Mouse (Mus musculus) megakaryocyte progenitor cell, adult 5-6 weeks (primary cell): ENCODE results near the gene Suco. TPM values are rescaled to one million over a fixed set of nuclear protein-coding genes. Genes with fewer than 3 reads are reported as not detected.

Experiments
- ATAC-seq: replicated peaks from 2 replicates; pipeline ENCODE4 v1.8.0; 2016; ENCODE audit warnings: mild to moderate bottlenecking, moderate TSS enrichment, inconsistent platforms; ENCODE audit not compliant: poor library complexity
- total RNA-seq, 2 experiments: library from RNA; stranded (forward) in 1 of 2; stranded (reverse) in 1 of 2; fragments of 157-497, 149-512 nt in 1 of 2; fragments of 200-1000 nt in 1 of 2; gene quantifications; 2 replicates each; pipeline versions ENCODE4 v1.2.3 to v1.2.4; 2015 to 2017

Suco gene
- total RNA-seq, 2 experiments from 2014 or later, result 49.6 to 87.0 TPM

DNA sequence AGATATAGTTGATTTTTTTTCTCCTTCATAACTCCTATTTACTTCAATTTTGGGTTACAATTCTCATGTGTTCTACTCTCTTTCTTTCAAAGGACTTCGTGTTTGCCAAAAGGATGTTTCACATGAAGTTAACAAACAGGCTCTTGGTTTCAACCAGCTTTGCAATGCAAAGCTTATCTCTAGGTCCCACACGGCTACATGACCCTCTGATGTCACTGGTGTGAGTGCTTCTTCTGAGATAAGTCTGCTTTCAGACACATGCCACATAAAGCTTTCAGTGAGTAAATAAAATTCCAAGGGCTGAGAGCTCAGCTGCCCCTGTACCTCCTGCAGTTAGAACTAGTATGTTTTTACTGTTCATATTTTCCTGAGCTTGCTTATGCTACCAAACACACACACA, 18.1 kb upstream of the Suco start:
- peak; percentile 87 for ATAC-seq

DNA sequence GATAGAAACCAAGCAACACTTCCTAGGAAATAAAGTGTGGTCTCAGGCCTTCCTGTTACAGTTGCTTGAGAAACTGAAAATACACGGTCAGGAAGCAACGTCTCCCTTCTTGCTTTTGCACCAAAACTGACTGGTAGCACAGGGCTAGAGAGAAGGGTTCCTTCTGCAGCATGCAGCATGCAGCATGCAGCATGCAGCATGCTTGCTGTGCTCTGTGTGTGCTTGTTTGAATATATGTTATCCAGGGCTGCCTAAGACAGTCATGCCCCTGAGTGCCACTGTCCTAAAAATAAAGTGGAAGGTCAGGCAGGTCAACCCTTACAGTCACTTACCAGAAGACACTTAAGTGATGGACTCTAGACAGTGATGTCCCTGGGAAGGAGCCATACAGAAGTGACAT, 17.6 kb upstream of the Suco start:
- peak; percentile 41 for ATAC-seq

- peak; percentile 62 for ATAC-seq
These were observed 12.3 kb upstream of the Suco start for GRCm38 (mm10) chr1:161888823-161889222.

GRCm38 (mm10) chr1:161887679-161888260, 11.3 kb upstream of the Suco start:
- ATAC-seq, result peak; percentile 54

- ATAC-seq, result peak; percentile 49
These were observed 9.3 kb upstream of the Suco start for GRCm38 (mm10) chr1:161885762-161886161.

DNA sequence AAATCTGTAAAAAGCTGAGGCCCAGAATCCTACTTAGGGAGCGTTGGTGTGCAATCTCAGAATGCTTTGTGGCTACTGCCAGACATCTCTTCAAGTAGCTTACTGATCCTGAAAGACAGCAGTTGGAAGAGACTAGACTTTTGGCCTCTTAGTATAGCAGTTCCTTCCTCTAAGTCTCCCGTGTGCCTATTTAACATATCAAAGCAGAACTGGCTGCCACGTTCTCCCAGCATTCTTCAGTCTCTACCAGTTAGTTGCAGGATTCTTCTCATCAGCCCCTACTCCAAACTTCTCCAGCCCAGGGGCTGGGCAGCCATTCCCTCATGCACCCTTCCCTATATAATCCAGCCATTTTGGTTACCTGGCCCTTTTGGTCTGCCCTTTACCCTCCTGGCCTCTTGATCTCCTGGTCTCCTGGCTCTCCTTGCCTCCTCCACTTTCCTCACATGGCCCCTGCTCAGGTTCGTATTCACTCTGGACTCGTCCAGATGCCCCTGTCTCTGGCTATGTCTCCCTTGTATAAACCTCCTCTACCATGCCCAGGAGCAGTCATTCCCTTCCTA, 1.2 kb upstream of the Suco start:
- no peak; the same call in 1 of the 2 replicates for ATAC-seq

GRCm38 (mm10) chr1:161875706-161876552, 553 bp downstream of the Suco start:
- peak; percentile 17 for ATAC-seq

GRCm38 (mm10) chr1:161869422-161869821, 7.1 kb downstream of the Suco start:
- ATAC-seq, result peak; percentile 54

- ATAC-seq, result no peak
These were observed 8.1 kb downstream of the Suco start for GRCm38 (mm10) chr1:161868413-161868812.

GRCm38 (mm10) chr1:161863742-161864141, 12.7 kb downstream of the Suco start:
- ATAC-seq, result peak; percentile 66

DNA sequence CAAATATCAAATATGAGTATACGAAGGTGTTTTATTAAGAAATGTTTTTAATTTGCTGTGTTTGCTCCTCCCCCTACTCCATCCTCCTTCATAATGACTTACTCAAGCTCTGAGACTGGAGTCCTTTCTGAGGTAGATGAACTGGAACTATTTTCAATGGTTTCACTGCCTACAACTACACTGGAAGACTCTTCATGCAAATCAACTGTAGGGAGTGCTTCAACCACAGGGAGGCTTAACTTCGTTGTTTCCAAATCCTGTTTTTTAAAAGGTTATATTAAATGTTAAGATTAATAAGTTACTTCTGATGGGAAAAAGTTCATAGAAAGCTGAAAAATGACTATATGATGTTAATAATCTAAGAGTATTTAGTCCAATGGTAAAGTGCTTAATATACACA, 17.2 kb downstream of the Suco start:
- ATAC-seq, result no peak

GRCm38 (mm10) chr1:161826677-161827076, 49.8 kb downstream of the Suco start:
- ATAC-seq, result no peak

DNA sequence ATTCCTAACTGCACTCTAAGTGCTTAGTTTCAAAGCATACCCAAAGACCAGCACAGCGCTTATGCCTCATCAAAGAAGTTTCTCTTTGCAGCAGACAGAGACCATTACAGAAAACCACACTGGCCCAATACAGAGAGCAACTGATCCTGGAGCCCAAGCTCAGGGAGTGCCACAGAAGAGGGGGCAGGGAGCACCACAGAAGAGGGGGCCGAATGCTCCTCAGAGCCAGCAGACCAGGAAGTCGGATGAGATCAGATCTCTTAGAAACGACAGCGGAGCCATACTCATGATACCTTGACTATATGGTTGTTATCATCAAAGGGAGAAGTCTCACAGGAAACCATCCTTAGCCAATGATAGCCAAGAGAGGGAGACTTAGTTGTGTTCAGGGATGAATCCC, 67.1 kb downstream of the Suco start:
- 0 out of 2 replicates have a peak, but pooled peaks have one; percentile 7 for ATAC-seq

DNA sequence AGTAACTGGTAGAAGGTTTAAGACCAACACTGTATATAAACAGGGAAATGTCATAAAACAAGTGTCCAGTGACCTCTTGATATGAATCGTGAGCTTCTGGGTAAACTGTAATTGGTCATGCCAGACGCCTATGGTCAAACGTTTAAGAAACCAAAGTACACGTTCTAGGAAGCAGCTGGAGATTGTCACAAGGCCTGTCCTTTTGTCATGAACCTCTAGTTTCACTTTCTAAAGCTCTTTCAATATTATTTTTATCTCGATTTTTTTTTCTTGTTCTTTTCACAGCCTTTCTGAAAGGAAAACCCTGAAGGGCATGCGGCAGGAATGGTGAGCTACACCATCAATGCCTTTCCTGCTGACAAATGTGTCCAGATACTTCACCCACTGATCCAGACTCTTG, 67.5 kb downstream of the Suco start:
- peak; percentile 21; the same call in 1 of the 2 replicates for ATAC-seq

DNA sequence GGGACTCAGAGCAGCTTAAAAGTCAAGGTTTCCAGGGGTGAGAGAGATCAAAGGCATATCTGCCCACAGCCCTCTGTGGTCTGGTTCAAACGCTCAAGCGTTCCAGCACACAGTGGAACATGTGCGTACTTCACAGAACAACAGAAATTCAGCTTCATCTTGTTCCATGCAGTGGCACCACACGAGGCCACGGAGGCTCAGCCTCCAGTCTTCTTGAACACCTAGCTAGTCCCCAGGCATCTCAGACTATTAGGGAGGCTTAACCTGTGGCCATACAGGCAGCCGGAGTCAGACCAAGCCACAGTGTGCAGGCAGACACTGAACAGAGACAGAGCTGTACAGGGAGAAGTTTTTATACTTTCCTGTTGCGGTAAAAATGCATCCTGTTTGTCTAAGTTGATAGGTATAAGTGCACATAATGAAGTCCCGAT, 71.9 kb downstream of the Suco start:
- ATAC-seq, result peak; percentile 51

- ATAC-seq, result no peak
These were observed 75.2 kb downstream of the Suco start for GRCm38 (mm10) chr1:161801321-161801720.

DNA sequence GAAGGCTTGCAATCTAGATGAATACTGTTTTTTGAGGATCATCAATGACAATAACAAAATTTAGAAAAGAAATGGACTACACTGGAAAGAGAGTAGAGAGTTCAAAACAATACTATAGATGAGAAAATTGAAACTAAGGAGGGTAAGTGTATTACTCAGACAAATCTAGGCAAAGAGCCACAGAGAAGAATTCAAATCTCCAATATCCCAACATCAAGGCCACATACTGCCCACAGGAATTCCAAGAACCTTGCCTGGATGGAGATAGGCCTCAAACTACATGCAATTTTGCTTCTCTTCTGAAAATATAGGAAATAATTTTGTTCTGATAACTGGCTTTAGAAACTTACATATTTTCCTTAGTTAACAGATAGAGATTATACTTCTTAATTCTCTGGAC, 76.2 kb downstream of the Suco start:
- no peak for ATAC-seq

- peak; percentile 32 for ATAC-seq
These were observed 76.7 kb downstream of the Suco start for GRCm38 (mm10) chr1:161799791-161800190.

GRCm38 (mm10) chr1:161798866-161799265, 77.6 kb downstream of the Suco start:
- ATAC-seq, result peak; percentile 81

DNA sequence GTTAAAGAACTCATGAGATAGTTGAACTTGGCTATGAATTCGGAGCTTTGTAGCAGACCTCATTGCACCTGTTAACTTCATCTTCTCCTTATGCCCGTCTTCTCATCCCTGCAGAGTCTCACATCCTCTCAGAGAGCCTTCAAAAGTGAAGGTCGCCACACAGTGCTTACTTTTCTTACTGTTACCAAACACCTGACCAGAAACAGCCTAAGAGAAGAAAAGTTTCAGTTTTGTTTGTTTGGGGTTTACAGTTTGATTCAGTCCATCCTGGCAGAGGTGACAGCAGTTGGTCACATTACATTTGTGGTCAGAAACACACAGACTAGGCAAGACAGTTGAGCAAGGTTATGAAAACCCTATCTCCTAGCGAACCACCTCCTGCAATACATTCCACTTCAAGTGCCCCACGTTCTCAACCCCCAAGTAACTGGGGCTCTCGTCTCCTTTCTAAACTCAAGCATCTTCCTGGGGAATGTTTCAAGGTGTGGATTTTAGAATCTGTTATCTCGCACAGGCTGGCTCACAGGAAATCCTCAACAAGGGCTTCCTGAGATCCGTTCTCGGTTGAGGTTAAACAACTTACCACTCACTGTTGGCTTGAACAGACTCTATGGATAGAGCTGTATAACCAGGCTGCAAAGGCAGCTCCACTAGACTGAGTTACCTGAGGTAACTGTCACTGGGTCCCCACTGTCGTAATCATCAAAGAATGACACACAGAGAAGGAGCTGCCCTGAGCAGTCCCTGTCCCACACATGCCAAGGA, 81.9 kb downstream of the Suco start:
- ATAC-seq, result peak; percentile 54

- no peak for ATAC-seq
These were observed 83.2 kb downstream of the Suco start for GRCm38 (mm10) chr1:161793321-161793720.
